Mouse (Mus musculus) gastrocnemius, adult 8-10 months (tissue): ENCODE measurements around the gene Slc7a11. TPM values are rescaled to one million over a fixed set of nuclear protein-coding genes. Genes with fewer than 3 reads are reported as not detected.

Experiments used
- DNase-seq, 2 experiments: peaks; one replicate each; pipeline ENCODE4 v3.0.0; 2022; ENCODE audit warnings: low spot score in 2 of 2
- total RNA-seq, 4 experiments: library from RNA; stranded (reverse); gene quantifications; 2 replicates each; pipeline ENCODE4 v1.2.4; 2022

Gene Slc7a11
- total RNA-seq, 4 experiments from 2014 or later = 0.05 to 0.12 (median 0.09) TPM; not detected in 1

DNA sequence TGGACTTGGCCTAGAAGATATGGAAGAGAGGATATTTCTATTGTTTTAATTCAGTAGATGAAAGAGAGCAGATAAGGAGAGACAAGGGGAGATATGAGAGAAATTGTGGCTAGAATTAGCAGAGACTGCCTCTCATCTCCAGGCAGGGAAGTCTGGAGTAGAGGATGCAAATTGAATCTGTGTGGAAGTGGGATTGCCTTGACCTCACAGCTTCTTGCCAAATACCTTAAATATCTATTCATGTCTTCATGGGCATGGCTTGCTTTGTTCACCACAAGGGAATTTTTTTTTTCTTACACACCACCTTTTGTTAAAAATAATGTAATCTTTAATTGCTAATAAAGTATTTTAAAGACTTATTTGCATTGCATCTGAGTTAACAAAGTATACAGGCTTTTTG is 441.3 kb downstream of the Slc7a11 start:
- DNase-seq = no peak

DNA sequence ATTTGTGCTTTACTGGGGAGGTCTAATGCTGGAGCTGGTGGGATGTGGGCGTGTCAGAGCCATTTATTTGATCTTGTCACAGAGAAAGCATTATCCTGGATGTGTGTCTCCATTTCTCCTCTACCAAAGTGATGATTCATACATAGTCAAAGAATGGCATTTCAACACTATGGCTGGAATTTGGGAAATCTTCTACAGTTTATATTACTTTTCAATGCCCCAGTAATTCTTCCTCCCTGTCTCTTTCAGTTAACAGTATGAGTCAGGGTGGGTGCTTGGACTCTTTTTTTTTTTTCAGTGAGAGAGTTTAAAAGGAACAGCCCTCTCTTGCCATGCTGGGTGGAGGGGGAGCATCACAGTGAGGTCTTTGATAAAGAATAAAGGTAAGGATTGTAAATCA is 441.8 kb downstream of the Slc7a11 start:
- DNase-seq = no peak

DNA sequence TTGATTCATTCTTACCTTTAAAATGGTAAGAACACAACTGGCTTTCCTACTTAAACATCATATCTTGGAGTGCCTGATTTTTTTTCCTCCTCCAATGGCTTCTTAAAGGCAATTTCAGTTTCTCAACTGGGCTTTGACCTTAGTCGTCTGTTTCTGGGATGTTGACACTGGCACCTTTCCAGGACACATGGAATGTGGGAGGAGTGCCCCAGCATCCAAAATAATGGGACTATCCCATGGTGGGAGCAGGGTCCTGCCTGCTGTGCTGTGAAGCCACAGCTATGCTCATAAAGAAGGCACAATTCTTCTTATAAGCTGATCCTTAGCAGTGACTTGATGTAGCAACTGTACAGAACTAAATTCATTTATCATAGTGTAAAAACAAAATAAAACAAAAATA is 450.5 kb downstream of the Slc7a11 start:
- no peak for DNase-seq

DNA sequence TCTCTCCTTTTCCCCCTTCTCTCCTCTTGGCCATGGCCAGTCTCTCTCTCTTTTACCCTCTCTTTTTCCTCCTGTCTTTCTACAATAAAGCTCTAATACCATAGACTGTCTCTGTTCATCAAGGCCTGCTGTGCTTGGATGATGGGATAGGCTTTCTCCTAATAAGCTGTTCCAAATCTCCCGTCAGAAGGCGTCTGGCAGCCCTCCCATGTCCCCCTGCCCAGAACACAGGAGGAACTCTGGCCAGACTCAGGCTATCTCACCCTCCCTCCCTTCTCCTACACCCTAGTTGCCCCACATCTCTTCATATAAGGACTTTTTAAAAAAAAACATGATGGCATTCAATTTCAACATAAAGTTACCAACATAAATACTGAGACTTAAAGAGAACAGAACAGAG is 456.2 kb downstream of the Slc7a11 start:
- DNase-seq = no peak

DNA sequence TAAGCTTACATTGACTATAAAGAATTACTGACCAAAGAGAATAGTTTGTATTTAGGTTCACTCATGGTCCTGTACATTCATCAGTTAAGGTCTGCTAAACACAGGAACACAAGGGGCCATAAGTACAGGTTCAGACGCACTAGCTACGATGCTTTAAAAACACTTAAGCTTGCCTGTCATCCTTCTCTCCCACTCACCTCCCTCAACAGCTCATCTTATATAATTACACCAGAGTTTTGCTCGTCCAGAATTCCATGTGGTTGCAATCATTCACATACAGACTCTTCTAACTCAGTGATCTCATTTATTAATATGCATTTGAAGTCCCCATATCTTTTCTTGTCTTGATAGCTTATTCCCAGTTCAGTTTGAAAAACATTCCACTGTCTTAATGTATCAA is 458.6 kb downstream of the Slc7a11 start:
- DNase-seq = no peak

DNA sequence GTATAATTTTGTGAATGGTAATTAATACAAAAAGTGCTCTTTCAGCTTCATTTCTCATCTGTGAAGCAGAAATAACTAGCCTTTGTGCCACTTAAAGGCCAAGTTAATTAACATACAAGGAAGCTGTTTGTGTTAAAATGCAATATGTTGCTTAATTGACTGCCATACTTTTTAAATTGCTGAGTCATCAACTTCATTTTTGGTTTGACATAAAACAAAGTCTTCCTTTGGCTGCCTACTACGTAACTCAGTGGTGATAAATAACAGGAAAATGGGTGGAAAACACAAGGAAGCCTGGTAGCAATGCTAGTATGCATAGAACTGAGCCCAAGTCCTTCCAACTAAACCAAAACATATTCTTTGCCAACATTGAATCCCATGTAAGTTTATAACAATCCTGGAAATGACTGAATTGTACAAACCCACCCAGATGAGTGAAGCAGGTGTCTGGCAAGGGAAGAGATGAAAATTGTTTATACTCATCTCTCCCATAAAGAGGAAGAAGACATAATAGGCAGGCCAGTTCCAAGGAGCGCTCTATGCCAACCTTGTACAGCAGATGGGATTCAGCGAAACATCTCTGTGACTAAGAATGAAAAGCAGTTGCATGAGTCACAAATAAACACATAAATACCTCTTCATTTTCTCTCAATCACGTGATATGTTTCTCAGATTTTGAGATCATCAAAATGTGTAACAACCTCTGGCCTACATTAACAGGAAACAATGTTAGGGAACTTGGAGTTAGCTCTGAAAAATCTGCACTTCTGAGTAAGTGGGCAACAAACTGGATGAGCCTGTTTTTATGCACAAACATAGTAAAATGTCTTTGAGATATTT is 459.8 kb downstream of the Slc7a11 start:
- DNase-seq = no peak

DNA sequence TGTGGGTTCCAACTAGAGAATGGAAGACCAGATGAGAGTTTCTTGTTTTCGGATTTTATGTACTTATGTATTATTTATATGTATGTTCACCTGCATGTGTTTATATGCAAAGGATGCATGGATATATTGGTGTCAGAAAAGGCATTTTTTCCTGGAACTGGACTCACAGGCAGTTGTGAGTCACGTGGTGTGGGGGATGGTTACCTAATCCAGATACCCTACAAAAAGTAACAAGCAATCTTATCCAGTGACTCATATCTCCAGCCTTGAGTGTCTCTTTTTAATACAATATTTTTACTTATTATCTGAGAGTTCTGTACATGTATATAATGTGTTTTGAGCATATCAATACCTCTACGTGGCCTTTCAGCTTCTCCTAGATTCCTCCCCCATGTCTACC is 469.4 kb downstream of the Slc7a11 start:
- no peak for DNase-seq

DNA sequence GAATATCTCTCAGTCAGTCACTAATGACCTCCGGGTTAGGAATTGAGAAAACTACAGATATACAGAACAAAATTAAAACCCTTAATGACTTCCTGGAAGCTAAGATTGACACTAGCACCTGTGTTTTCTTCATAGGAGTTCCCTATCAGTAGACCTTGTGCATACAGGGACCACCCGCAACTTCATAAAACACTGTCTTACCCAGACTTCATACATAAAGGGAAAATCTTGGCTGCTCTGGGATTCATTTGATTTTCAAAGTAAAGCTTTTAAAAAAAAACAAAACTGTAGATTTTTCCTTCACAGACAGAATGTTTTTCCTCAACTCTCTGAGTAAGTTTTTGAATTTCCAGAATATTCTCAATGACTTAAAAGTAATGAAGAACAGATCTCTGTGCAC is 477.8 kb downstream of the Slc7a11 start:
- no peak for DNase-seq

DNA sequence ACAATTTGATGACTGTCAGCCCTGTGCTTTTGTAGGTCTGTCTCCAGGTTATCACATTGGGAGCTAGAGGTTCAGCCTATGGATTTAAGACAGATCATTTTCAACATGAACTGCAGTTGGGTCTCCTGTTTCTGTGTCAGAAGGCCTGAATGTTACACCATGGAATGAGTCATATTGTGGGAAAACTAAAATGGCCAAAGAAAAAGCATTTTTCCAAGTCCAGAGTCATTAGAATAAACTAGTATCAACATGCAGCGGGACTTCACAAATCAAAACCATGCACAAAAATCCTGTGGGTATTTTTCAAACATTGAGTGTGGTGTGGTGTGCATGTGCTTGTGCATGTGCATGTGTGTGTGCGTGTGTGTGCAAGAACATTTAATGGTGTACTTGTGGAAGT is 482.8 kb downstream of the Slc7a11 start:
- no peak for DNase-seq

DNA sequence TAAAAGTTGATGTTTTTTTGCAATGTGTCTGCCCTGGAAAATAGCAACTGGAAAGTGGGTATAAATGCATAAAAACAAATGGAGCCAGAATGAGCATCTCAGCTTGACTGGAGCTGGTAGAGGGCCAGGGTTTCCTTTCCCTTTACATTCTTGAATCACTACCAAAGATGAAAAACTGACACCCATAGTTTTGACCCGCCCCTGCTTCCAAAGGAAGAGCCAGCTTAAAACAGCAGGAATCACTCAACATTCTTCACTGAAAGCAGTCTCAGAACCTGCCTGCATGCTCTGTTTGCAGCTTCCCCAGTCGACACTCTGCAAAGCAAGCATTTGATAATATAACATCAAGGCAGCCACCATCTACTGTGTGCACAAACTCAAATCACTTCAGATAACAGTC is 496.6 kb downstream of the Slc7a11 start:
- no peak for DNase-seq

DNA sequence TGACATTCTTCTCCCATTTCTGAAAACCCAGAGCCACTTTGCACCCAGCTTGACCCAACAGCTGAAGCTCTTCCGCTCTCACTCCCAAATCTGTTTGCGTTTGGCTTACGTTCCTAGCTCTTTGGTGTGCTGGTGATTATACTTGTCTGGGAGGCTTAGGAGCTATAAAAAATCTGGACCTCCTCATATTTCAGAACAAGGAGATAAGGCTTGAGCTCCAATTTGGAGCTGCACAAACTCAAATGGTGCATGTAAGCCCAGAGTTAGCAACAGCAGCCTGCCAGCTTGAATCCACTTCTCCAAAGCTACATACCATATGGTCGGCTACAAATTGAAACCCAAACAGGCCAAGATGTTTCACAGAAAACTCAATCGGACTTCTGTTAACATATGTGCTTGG is 498.6 kb downstream of the Slc7a11 start:
- no peak for DNase-seq

DNA sequence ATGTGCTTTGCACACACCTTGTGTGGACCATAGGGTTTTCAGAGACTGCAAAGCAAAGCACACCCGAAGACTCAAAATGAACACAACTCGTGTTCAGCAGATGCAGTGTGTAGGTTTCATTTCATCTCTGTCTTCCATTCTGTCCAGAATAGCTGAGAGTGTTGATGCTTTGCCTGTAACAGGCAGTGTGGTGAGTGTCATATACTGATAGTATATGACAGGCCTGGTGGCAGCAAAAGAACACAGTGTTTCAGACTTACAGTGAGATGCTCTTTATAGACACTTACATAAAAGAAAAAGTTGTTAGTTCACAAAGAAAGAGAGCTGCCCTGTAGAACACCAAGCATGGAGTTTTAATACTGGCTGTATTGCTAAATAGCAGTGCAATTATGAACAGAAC is 505.8 kb downstream of the Slc7a11 start:
- DNase-seq = no peak

DNA sequence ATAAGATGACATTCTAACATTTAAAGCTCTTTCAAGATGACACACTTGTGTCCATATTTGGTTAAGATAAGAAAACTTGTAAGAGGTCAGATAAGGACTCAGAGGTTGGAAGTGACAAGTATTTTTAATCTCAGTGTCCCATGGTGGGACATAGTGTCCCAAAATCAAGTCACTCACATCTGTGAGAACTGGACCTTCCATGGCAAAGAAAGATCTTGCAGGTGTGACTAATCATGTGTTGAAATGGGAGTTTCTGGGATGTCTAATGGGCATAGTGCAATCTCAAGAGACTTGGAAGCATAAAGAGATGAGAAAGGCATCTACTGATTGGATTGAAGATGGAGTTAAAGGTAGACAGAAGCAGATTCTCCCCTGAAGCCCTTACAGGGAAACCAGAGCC is 513.9 kb downstream of the Slc7a11 start:
- DNase-seq = no peak

DNA sequence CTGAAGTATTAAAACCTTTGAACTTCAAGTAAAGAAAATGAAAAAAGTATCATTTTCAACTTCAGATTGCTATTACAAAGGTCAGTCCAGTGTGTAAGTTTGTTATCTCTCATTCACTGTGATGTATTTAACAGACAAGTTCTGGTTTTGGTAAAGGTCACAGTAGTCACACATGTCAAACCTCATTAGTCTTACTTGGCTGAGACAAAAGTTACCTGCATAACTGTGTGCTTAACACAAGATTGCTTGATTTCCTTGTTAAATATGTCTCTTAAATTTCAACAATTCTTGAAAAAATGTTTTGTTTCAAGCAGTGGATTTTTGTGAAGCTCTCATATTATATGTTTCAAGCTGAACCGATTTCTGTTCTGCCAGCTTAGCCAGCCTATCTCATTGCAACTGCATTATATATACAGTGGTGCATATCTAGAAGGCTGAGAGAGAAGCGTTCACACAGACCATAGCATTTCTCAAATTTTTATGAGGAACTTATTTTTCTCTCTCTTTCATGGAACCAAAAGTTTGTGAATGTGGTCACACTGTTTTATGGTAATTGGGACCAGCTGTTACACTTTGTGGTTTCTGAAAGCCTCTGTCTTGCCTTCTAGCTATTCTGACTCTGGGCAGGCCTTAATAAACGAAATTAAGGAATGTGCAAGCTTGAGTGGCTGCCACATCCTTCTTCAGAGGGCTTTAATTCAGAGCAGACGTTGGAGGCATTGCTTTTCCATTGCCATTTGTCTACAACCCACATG is 514.7 kb downstream of the Slc7a11 start:
- DNase-seq = peak in 1 of 2 experiments; percentile 9

DNA sequence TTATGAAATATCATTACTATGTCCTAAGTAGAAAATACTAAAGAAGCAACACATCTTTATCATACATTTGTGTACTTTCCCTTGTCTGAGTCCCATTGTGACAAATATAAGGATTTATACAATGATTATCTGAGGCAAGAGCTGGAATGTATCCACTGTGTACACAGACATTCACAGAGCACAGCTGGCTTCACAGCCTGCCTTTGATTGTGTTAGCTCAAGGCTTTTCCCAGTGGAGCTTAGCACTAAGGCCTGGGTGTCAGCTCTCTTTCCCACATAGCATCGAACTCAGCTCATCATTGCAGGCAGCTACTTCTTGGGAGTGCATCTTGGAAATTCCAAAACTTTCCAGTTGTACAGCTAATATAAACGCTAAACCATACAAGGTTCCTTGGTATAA is 529.5 kb downstream of the Slc7a11 start:
- DNase-seq = no peak

DNA sequence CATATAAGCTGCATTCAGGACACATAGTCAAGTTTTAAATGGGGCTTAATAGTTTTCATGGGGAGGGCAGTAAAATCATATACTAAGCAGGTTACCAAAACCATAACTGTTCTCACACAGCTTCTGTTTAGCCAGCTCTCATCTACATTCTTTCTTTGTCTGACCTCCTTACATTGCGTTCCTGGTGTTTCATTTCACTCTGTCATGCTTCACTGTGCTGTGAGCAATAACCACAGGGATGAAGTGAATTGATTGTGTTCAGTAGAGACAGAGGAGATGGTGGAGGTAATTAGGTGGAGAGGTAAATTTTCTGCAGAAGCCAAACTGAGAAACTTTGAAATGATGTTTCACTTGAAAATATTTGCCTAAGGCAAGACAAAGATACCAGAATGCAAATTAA is 532.5 kb downstream of the Slc7a11 start:
- DNase-seq = no peak

DNA sequence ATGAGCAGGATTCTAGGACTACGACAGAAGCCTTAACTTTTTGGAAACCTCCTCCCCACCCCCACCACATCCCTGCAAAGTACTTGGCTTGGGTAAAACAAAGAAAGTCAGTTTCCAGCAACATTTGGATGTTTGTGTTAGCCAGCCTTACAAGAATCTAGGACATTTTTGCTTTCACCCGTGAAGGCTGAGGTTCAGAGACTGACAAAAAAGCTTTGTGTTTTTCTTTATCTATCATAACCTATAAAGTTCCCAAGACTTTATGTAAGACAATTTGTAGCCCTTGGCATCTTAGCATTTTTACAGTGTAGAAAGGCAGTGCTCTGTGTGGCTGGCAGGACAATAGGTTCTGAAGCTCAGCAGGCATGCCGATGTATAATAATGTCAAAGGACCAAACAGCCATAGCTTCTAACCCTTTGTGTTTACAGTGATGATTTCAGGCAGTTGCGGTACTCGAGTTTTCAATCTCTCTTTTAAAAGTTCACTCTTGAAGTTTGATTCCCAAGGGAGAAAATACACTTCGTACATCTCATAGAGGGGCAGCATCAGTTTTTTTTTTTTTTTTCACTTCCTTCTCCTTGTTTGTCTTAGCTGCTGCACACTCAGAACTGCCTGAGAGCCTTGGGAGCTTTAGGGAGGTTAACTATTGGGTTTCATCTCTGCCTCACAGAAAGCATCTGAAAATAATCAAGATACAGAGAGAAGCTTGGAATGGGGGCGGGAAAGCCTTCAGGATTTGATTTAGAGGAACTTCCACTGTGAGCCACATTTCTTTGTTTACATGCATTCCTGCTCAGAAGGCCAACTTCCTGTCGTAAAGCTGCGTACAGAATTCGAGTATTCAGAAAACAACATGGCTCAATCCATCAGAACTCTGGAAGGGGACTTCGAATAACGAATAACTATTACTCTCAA is 534.7 kb downstream of the Slc7a11 start:
- DNase-seq = peak in 1 of 2 experiments; percentile 3

DNA sequence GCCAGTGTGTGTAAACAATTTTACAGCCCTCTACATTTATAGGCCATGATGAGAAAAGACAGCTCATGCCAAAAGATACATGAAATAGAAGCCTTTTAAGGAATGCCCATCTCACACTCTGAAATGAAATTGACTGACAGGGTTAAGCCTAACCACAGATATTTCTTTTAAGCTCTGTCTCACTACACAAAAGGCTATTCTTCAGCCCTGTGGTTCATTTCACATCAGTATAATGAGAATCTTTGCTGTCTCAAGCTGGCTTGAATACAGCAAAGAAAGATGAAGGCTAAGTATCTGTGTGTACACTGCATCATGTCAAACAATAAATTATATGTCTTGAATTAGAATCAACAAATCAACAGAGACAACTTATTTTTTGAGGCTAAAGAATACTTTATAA is 549.5 kb downstream of the Slc7a11 start:
- DNase-seq = no peak

DNA sequence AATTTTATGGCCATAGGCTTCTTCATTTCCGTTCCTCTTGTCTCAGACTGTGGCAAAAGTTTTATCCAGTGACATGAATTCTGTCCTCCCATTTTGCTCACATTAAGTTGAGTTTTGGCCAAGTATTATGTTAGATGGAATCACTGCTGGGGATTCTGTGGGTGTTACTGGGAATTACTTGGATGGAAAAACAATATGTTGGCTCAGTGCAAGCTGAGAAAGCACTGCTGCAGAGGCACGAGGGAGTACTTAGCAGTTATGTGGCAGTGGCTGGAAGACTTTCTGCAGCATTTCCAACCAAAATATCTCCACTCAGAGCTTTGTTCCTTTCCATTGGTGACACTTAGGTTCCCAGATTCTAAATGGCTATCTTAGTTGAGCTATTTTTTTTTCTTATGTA is 556.1 kb downstream of the Slc7a11 start:
- no peak for DNase-seq

DNA sequence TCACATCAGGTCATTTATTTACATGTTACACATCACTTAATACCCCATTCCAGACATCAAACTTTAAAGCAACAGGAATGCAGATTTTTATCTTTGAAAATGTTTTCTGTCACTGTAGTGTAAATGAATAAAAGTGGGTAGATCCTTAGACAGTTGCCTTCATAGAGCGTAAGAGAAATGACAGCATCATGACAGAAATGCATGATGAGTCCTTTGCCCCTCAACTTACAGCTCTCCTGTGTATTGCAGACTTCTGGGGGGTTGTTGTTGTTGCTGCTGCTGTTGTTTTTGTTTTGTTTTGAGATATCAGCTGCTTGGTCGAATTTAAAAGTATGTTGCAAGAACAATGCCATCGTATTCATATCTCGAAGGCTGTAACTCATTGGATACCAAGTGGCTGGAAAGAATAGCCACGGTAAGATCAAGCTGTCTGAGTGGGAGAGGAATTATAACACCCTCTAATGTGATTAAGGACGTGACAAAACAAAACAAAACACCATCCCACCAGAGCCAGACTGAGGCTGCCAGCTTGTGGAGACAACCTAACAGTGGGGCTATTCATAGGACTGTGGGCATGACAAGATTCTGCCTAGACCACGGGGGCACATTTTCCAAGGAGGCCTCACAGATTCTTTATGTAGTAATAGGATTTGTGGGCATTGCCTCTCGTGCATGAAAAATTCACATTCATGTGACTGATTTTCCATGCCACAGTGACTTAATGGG is 557.0 kb downstream of the Slc7a11 start:
- DNase-seq = no peak

DNA sequence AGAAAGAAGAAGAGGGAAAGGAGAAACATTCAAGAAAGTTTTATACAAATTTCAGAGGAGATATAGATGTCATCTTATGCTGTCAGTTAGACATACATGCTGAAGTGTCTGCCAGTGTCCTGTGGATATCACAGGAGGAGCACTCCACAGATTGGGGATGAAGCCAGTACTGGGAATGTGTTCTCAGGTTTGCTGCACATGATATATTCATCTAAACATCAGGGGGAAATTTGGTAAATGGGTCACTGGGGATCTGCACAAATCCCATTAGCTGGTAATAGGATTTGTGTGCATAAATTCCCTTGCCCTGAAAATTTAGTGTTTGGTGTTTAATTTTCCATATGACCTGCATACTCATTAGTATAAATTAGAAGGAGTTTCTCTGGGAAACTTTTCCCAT is 562.9 kb downstream of the Slc7a11 start:
- DNase-seq = no peak
